Mouse (Mus musculus) forebrain, postnatal 0 days (tissue): ENCODE data around the gene 1110051M20Rik. TPM values are rescaled to one million over a fixed set of nuclear protein-coding genes. Genes with fewer than 3 reads are reported as not detected.
A peak's percentile ranks its signal among the peaks of the same experiment; 100 is the strongest.
"Not testable (repeated sequence)": the region's sequence is repeated elsewhere in the genome, so short reads cannot be mapped to it uniquely, and the experiment has no call there.

Experiments
- ATAC-seq: fragments of 200-750 bp; cut with Nextera tagmentation; 2 replicates; pipeline ENCODE4 v1.8.0; 2017; ENCODE audit warnings: mild to moderate bottlenecking, moderate library complexity
- DNase-seq: peaks from one replicate; pipeline ENCODE4 v3.0.0-alpha.2; 2015
- H3K27ac ChIP-seq: fragments of 300-500 bp; sonication (generic); 2 replicates; pipeline ENCODE4 v1.5.1; 2014; ENCODE audit warnings: low read depth, mild to moderate bottlenecking, antibody characterized with exemption, low read length, moderate library complexity, mixed read lengths
- H3K27me3 ChIP-seq: fragments of 300-500 bp; sonication (generic); 2 replicates; pipeline ENCODE4 v1.6.1; 2014; ENCODE audit warnings: mild to moderate bottlenecking, low read length, mixed read lengths; ENCODE audit not compliant: insufficient read depth
- H3K36me3 ChIP-seq: fragments of 300-500 bp; sonication (generic); 2 replicates; pipeline ENCODE4 v1.6.1; 2014; ENCODE audit warnings: mild to moderate bottlenecking, moderate library complexity; ENCODE audit not compliant: insufficient read depth
- H3K4me1 ChIP-seq: fragments of 300-500 bp; sonication (generic); 2 replicates; pipeline ENCODE4 v1.6.1; 2014; ENCODE audit warnings: antibody characterized with exemption; ENCODE audit not compliant: insufficient read depth
- H3K4me2 ChIP-seq: fragments of 300-500 bp; sonication (generic); 2 replicates; pipeline ENCODE4 v1.6.1; 2014; ENCODE audit warnings: low read depth, mild to moderate bottlenecking, moderate library complexity
- H3K4me3 ChIP-seq: fragments of 300-500 bp; sonication (generic); 2 replicates; pipeline ENCODE4 v1.5.1; 2014; ENCODE audit warnings: low read depth, low read length, mixed read lengths
- H3K9ac ChIP-seq: fragments of 300-500 bp; sonication (generic); 2 replicates; pipeline ENCODE4 v1.6.1; 2014; ENCODE audit warnings: mild to moderate bottlenecking
- H3K9me3 ChIP-seq: fragments of 300-500 bp; sonication (generic); 2 replicates; pipeline ENCODE4 v1.6.1; 2016; ENCODE audit warnings: low read length
- CTCF ChIP-seq: sonication (generic); IDR thresholded peaks from 2 replicates; pipeline ENCODE4 v1.5.1; 2016; ENCODE audit warnings: antibody characterized with exemption, control low read depth, low read depth
- whole genome bisulfite sequencing: fragments of 180-500 bp; shearing (Covaris S2); extraction: QIAGEN DNeasy Blood & Tissue Kit; methylation state at CpG from one replicate; pipeline ENCODE4 v1.1.7; 2014; 5-methylcytosine and 5-hydroxymethylcytosine counted together
- polyA plus RNA-seq: library from polyadenylated mRNA; unstranded; fragments of >200 nt; fragmentation: Nextera tagmentation; extraction: Ambion mirVana; gene quantifications from 2 replicates; pipeline ENCODE4 v1.2.1, GENCODE M21; 2015
- total RNA-seq: library from RNA; depleted of rRNA; stranded (reverse); fragments of >200 nt; gene quantifications from 2 replicates; pipeline ENCODE4 v1.2.3, GENCODE M21; 2014

The 1110051M20Rik gene
- total and polyA plus RNA-seq, 2 experiments from 2014 or later, result 147 to 182 TPM

- WGBS, result 86% methylated on average over 4 of the region's 4 CpGs
- H3K36me3 ChIP-seq, result no peaks in the 10 kb centered on the region
- H3K27me3 ChIP-seq, result no peaks in the 10 kb centered on the region
- no peak for TF ChIP-seq CTCF
- no peak overlapping the region for H3K27ac ChIP-seq
- no peak overlapping the region for H3K4me2 ChIP-seq
- no peak overlapping the region for H3K4me3 ChIP-seq
- H3K4me1 ChIP-seq, result no peaks in the 10 kb centered on the region
- DNase-seq (no peak), ATAC-seq (no peak)
- H3K9ac ChIP-seq, result no peak overlapping the region
- H3K9me3 ChIP-seq, result no peaks in the 10 kb centered on the region
Measured at GRCm38 (mm10) chr2:91248366-91248765, 196.1 kb downstream of the 1110051M20Rik start.

DNA sequence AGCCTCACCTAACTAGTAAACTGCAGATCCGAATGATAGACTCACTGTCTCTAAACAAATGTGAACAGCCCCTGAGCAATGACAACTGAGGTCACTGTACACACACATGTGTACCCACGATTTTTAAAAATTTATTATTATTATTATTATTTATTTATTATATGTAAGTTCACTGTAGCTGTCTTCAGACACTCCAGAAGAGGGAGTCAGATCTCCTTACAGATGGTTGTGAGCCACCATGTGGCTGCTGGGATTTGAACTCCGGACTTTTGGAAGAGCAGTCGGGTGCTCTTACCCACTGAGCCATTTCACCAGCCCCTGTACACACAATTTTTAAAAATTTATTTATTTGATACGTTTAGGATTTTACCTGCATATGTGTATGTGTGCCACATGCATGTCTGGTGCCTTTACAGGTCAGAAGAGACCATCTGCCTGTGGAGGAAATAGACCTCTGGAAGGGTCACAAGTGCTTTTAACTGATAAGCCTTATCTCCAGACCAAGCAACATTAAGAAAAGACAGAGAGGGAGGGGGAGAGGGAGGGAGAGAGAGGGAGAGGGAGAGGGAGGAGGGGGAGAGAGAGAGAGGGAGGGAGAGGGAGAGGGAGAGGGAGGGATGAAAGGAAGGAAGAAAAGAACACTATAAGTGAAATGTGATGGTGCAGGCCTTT is 199.8 kb downstream of the 1110051M20Rik start:
- H3K9ac ChIP-seq, result no peak overlapping the region
- H3K4me3 ChIP-seq, result no peak overlapping the region
- H3K27ac ChIP-seq, result no peak overlapping the region
- no peak for ATAC-seq
- WGBS, result 87% methylated on average over 5 of the region's 5 CpGs
- H3K4me2 ChIP-seq, result no peak overlapping the region
- H3K9me3 ChIP-seq, result no peaks in the 10 kb centered on the region
- H3K4me1 ChIP-seq, result no peaks in the 10 kb centered on the region
- H3K36me3 ChIP-seq, result no peaks in the 10 kb centered on the region
- DNase-seq, result no peak
- no peak for TF ChIP-seq CTCF
- H3K27me3 ChIP-seq, result no peaks in the 10 kb centered on the region

DNA sequence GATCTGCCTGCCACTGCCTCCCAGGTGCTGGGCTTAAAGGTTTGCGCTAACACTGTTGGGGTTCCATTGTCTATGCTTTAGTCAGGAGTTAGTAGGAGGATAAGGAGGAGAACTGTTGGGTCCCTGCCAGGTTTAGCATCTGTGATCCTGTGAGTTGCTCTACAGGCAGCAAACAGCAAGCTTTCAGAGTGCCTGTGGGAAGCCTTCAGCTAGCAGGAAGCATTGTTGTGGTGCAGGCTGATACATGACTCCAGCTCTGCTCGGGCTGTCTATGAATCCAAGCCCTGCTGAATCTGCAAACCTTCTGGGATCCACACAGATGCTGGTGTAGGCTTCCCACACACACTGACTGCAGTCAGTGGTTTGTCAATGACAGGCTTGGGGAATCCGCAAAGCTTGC is 201.1 kb downstream of the 1110051M20Rik start:
- Histone ChIP-seq H3K27me3 (no peaks in the 10 kb centered on the region), H3K9me3 (no peaks in the 10 kb centered on the region), H3K9ac (no peak overlapping the region), H3K4me2 (no peak overlapping the region), H3K27ac (no peak overlapping the region), H3K4me1 (no peaks in the 10 kb centered on the region), H3K4me3 (no peak overlapping the region), H3K36me3 (no peaks in the 10 kb centered on the region)
- peak; percentile 8; the same call in 1 of the 2 replicates for ATAC-seq
- 51% methylated on average over 3 of the region's 3 CpGs for whole genome bisulfite sequencing
- TF ChIP-seq CTCF, result no peak
- no peak for DNase-seq

DNA sequence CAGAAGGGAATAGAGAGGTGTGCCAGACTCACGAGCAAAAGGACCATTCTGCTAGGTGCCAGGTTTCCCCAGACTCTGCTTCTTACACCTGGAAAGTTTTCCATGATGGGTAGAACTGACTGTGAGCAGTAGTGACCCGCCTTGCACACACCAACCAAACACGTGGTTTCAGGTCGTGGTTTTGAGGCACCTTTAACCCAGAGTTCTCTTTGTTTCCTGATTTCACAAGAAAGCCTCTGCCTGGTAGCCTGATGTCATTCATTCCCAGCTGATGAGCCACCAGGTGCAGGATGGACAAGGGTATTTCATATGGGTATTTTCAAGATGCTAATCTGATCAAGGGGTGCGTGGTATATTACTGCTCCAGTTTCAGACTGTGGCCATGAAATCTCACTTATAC is 202.0 kb downstream of the 1110051M20Rik start:
- DNase-seq (no peak), ATAC-seq (no peak)
- TF ChIP-seq CTCF, result no peak
- H3K4me2 ChIP-seq, result no peak overlapping the region
- no peaks in the 10 kb centered on the region for H3K36me3 ChIP-seq
- H3K9me3 ChIP-seq, result no peaks in the 10 kb centered on the region
- WGBS, result 79% methylated on average over 5 of the region's 5 CpGs
- H3K4me3 ChIP-seq, result no peak overlapping the region
- H3K27me3 ChIP-seq, result no peaks in the 10 kb centered on the region
- H3K9ac ChIP-seq, result no peak overlapping the region
- no peaks in the 10 kb centered on the region for H3K4me1 ChIP-seq
- no peak overlapping the region for H3K27ac ChIP-seq

GRCm38 (mm10) chr2:91237511-91238080 is 206.9 kb downstream of the 1110051M20Rik start:
- peak overlapping the region; percentile 91 for H3K27ac ChIP-seq
- ATAC-seq (peak; percentile 67), DNase-seq (peak; percentile 53)
- H3K36me3 ChIP-seq, H3K4me1 ChIP-seq, H3K9me3 ChIP-seq, H3K27me3 ChIP-seq: not testable (repeated sequence)
- peak; percentile 50; the same call in 1 of the 2 replicates for TF ChIP-seq CTCF
- WGBS, result 18% methylated on average over 4 of the region's 4 CpGs
- peak overlapping the region; percentile 85 for H3K4me2 ChIP-seq
- H3K4me3 ChIP-seq, result peak overlapping the region; percentile 64
- peak overlapping the region; percentile 65 for H3K9ac ChIP-seq

- DNase-seq (peak; percentile 96), ATAC-seq (peak; percentile 99)
- Histone ChIP-seq H3K4me3 (peak within 1 kb of the TSS; percentile 64), H3K27ac (peak within 1 kb of the TSS; percentile 91), H3K27me3 (no peaks in the 10 kb centered on the region), H3K9me3 (no peaks in the 10 kb centered on the region), H3K4me2 (peak within 1 kb of the TSS; percentile 85), H3K9ac (peak within 1 kb of the TSS; percentile 65), H3K36me3 (no peaks in the 10 kb centered on the region), H3K4me1 (0 out of 2 replicates have a peak, but pooled peaks cover 3% of the 10 kb centered on the region)
- TF ChIP-seq CTCF, result no peak; the same call in none of the 2 replicates
- under 1% methylated on average over 47 of the region's 48 CpGs for WGBS
Measured at GRCm38 (mm10) chr2:91236601-91237510, 207.6 kb downstream of the 1110051M20Rik start, which contains the start of gene Ddb2. Gene Ddb2 (minus strand): TSS chr2:91236982.
